Mouse (Mus musculus) E14TG2a.4 (cell line): Measurements from ENCODE around the gene Per1.

Source experiments
- CTCF ChIP-seq: conservative IDR thresholded peaks from 2 replicates; pipeline ENCODE4 v1.5.1; 2014; ENCODE audit warnings: low read length
- NANOG ChIP-seq: IDR thresholded peaks from 2 replicates; pipeline ENCODE4 v1.6.1; 2014; ENCODE audit warnings: borderline replicate concordance, low read length, mixed read lengths
- POU5F1 ChIP-seq: IDR thresholded peaks from 2 replicates; pipeline ENCODE4 v1.6.1; 2014; ENCODE audit warnings: low read length, borderline replicate concordance

DNA sequence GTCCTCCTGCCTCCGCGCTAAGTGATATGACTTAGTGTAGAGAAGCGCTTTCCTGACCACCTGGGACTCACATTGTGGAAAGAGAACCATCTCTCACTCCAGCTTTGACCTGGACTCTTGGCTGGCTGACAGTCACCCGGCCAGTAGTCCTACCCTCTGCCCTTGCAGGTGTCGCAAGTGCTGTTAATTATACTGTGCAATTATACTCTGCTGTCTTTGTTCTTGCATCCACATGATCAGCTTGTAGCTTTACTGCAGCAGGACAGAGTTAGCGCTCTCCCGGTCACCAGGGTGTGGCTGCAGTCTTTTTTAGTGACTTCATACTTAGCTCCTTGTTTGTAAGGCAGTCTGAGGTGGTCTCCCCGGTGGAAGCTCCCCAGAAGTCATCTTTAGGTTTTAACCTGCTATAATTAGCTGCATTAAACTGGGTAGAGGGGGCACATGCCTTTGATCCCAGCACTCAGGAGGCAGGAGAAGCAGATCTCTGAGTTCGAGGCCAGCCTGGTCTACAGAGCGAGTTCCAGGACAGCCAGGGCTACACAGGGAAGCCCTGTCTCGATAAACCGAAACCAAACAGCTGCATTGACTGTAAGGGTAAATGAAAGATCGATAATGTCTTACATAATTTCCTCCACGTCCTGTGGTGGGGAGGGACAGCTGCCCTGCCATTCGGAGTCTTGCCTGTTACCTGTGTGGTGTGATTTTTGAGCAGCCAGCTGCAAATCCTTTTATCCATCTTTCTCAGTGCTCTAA lies 14.7 kb upstream of the Per1 start:
- TF ChIP-seq CTCF (no peak), NANOG (no peak), POU5F1 (no peak)
